Mouse (Mus musculus) gastrocnemius, postnatal 36 days (tissue): ENCODE measurements around the gene Proser2. TPM values are rescaled to one million over a fixed set of nuclear protein-coding genes. Genes with fewer than 3 reads are reported as not detected.

Experiments used
- DNase-seq, 2 experiments: peaks; one replicate each; pipeline ENCODE4 v3.0.0; 2022
- intact Hi-C: fragments of 180-260 bp; cut with DNase I; formaldehyde crosslinking; loops from one replicate; pipeline ENCODE4 v1.15.1; 2025
- long read RNA-seq, 2 experiments: library from polyadenylated mRNA; stranded (forward); transcript quantifications; one replicate each; pipeline ENCODE4 v2.0.0; 2021
- total RNA-seq, 2 experiments: library from RNA; stranded (reverse); gene quantifications; 2 replicates each; pipeline ENCODE4 v1.2.3; 2021

Proser2 gene
- total RNA-seq: 1 to 10 TPM in 1 of 2 experiments, under 1 TPM in 1; 0.94 to 1.3 TPM
- long read RNA-seq, experiment 1, partial matches to known transcripts: 0 of 3 reads
- long read RNA-seq, experiment 1, other reads (novel, unspliced or antisense): 2 of 3 reads
- long read RNA-seq, experiment 2, partial matches to known transcripts: 2 of 4 reads
- long read RNA-seq, experiment 2, other reads (novel, unspliced or antisense): 2 of 4 reads

- DNase-seq: peak; percentile 64 to 65
- intact Hi-C loops: no loop called here
Measured at GRCm38 (mm10) chr2:6129555-6130355, at the start of gene Proser2. Gene Proser2, minus strand, starts transcription at chr2:6130211.

DNA sequence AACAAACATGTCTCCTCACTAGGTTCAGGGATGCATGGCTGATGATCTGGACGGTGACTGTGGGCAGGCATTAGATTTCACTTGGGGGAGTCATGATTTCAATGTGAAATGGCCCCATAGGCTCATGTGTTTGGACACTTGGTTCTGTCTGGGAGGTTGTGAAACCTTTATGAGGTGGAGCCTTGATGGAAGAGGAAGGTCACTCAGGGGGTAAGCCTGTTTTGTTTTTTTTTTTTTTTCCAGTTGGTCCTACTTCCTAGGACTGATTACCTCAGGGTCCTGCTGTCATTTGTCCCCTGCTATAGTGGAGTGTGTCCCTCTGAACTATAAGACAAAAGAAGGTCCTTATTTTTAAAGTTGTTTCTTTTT, 49.7 kb upstream of the Proser2 start:
- intact Hi-C loops: no loop called here
- DNase-seq: no peak

DNA sequence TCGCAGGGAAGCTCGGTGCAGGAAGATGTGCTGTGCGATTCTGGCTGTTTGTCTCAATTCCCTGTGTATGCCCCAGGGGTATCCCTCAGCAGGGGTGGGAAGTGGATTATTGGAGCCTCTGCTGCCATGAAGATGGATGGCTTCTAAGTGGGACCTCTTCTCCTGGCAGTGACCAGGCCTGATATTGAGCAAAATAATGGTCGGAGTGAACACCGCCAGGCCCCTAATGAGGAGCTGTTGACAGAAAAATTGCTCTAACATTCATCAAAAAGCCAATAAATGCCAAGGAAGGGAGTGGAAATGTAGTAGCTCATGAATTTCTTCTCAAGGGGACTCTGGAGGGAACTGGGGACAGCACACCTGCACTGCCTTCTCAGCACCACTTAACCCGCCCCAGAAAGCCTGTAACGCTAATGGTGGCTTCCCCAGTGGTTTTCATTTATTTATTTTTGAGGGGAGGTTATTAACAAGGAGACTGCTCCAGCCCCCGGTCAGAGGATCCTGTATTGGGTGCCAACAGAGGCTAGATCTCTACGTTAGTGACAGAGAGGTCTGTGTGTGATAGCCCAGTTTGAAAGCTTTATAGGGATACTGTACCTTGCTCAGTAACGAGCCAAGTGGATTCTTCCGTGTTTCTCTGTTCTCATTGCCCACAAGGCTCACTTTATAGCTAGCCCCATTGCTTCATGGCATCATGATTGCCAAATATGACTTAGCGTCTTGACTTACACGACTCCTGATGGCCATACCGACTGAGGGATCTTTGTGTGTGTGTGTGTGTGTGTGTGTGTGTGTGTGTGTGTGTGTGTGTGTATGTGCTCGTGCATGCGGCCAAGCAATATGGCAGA, 49.1 kb upstream of the Proser2 start:
- intact Hi-C loops: no loop called here
- DNase-seq: no peak

DNA sequence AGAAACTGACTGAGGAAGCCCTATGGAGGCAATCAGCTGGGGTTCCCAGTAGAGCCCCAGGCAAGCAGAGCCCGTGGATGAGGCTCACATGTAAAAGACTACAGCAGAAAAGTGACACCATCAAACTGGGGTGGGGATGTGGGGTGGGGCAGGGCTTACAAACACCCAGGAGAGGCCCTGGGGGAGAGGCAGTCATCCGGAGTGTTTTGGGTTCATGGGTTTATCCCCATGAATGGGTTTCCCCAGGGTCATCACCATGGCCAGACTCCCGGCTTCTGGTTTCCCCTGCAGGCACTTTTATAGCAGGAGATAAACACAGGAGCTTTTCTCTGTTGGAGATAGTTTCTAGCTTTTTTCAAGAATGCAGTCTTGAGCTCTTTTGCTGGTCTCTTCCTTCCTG, 43.0 kb upstream of the Proser2 start:
- no peak for DNase-seq
- intact Hi-C loops: no loop called here

DNA sequence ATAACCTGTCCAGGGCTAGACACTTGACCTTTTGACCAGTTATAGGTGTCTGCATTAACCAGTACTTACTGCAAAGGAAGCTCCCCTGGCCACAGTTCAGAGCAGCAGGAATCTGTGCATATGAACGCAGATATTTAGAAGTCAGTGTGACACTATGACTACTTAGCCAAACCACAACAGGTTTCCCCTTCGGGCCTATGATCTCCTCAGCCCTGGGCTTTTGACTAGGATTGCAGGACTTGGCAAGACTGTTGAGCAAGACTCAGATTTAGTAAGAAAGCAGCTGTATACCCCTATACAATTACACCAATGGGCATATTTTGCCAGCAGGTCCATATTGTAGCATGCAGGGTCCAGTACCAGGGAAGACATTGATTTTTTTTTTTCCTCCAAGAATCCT, 38.5 kb upstream of the Proser2 start:
- intact Hi-C loops: loop anchor here (1.0 kb wide), 1 partner anchor 174 kb away; no protein-coding TSS in a partner anchor

GRCm38 (mm10) chr2:6167843-6168558, 38.0 kb upstream of the Proser2 start:
- intact Hi-C loops: loop anchor here (1.0 kb wide), 1 partner anchor 174 kb away; no protein-coding TSS in a partner anchor
- DNase-seq: peak in 1 of 2 experiments; percentile 63

More for the DNA sequence above, 38.5 kb upstream of the Proser2 start:
- no peak for DNase-seq

DNA sequence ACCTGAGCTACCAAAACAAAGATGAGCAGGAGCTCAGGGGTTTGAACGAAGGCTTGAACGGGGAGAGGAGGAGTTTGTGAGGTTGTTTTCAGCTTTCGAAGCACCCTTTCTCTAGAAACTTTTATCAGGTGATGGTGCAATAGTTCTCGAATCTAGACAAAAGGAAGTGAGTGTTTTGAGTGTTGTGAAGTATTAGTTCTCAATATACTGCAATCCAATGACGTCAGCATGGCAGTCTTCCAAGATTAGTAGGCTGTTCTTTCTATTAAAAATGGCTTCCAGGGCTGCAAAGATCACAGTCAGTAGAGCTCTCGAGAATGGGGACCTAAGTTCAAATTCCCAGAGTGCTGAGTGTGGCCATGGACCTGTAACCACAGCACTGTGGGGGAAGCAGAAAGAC, 35.8 kb upstream of the Proser2 start:
- intact Hi-C loops: no loop called here
- DNase-seq: no peak

DNA sequence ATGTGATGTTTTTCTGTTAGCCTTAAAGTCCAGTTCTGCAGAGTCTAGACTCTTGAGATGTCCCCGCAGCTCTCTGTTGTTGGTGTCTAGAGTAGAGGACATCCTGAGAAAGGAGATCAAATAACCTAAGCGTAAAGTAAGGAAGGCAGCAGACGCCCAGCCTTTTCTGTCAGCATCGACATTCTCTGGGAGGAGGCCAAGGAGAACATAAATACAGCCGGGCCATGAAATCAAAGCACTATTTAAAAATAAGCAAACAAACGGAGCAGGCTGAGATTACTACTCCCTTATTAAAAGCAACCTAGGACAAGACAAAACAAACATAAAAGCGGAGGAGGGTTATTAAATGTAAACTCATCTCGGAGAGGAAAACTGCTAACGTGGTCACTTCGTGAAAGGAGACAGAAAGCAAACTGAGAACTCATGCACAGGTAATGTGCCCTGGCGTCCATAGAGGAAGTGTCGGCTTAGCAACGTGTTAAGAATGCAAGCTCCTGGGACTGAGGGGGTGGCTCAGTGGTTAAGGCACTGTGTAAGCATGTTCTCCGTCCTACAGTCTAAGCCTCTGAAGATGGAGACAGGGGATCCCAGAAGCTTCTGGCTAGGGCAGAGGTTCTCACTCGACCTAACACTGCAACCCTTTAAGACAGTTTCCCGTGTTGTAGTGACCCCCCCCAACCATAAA, 34.7 kb upstream of the Proser2 start:
- DNase-seq: no peak
- intact Hi-C loops: no loop called here

DNA sequence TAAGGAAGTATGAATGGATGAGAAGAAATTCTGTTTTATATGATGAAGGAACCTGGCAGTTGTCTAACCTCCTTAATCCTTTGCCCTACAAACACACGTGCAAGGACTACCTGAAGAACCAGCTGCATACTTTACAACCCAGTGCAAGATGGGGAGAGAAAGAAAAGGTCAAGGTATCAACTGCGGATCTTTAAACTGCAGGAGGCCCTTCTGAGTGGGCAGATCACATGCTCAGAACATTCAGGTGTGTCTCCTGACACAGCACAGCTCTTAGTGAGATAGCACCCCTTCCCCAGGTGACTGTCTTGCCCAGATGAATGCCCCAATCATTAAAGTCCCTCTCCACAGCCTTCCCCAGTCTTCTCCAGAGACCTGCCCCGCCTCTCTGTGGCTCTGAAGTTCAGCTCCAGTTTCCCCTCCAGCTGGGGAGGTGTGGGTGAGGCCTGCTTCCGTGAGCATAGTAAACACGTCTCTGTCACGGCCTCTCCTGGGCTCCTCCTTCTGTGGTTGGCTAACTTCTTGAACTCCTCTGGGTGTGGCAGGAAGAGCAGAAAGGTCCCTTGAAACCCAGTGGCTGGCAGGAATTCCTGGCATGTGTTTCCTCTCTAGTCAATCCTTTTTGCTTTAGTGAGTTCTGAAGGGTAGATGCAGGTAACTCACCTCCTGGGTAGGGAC, 32.5 kb upstream of the Proser2 start:
- DNase-seq: no peak

DNA sequence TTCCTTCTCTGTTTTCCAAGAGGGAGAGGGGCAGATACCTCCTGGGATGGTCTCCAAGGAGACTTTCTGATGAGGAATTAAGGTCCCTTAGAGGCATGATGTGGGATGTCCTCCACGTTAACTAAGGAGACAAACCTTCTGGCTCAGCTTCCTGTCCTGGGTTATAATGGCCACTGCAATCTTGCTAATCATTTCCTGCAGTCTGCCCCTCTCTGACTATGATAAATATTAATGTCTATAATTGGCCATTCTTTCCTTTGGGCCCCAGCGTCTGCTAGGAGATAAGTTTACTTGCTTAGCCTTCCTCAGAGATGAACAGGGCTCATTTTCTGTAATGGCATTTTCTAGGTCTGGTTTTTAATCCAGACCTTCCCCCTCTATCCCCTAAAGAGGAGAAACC, 29.7 kb upstream of the Proser2 start:
- DNase-seq: no peak
- intact Hi-C loops: no loop called here

More for the DNA sequence above, 32.5 kb upstream of the Proser2 start:
- intact Hi-C loops: no loop called here

- DNase-seq: no peak
- intact Hi-C loops: no loop called here
Measured at GRCm38 (mm10) chr2:6159219-6159618, 29.2 kb upstream of the Proser2 start.

GRCm38 (mm10) chr2:6157635-6158034, 27.6 kb upstream of the Proser2 start:
- DNase-seq: no peak
- intact Hi-C loops: no loop called here

DNA sequence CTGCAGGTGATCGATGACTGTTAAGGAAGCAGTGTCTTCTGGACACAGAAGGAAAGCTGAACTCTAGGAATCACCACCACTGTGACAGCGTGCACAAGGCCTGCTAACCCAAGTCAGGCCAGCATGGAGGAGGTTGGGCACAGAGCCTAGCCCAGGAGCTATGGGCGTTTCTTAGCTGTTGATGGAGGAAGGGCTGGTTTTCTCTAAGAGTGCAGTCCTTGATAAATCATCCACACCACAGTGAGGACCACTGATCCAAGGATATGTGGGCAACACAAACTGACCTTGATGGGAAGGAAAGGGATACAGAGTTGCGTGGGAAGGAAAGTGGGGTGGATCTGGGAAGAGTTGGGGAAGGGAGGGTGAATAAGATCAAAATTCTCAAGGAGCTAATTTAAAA, 27.2 kb upstream of the Proser2 start:
- intact Hi-C loops: no loop called here

DNA sequence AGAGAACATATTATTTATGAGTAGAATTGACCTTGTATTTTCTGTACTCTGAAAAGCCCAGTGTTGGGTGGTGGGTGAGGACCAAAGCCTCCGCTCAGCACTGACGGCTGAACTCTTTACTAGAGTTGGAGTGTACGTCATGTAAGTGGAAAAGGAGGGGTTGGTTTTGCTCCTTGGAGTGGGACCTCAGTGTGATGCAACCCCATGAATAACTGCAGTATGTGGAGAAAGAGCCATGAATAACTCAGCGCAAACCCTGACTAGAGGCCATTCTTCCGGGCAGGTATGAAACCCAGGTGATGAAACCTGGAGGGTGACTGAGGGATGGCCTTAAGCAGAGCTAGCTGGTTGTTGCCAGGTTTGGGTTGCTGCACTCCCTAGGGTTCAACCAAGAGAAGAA, 19.8 kb upstream of the Proser2 start:
- intact Hi-C loops: no loop called here
- DNase-seq: no peak

More for the DNA sequence above, 27.2 kb upstream of the Proser2 start:
- DNase-seq: no peak

- no peak for DNase-seq
- intact Hi-C loops: no loop called here
Measured at GRCm38 (mm10) chr2:6146901-6147300, 16.9 kb upstream of the Proser2 start.

DNA sequence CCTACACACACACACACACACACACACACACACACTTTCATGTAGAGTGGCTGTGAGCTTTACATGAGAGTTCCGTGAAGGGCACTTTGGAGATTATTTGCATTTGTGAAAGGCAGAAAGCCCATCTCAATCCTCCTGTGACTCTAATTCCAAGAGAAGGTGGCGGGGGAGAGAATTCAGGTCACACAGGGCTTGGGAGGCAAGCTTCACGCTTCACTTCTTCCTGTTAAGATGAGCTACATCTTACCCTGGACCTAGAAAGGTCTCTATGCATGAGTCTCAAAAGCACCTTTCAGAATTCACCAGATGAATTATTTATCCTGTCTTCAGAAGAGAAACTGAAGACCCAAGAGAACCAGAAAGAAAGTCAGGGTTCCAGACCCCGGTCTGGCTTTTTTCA, 16.2 kb upstream of the Proser2 start:
- no peak for DNase-seq
- intact Hi-C loops: no loop called here

GRCm38 (mm10) chr2:6145611-6146010, 15.6 kb upstream of the Proser2 start:
- no peak for DNase-seq
- intact Hi-C loops: no loop called here

DNA sequence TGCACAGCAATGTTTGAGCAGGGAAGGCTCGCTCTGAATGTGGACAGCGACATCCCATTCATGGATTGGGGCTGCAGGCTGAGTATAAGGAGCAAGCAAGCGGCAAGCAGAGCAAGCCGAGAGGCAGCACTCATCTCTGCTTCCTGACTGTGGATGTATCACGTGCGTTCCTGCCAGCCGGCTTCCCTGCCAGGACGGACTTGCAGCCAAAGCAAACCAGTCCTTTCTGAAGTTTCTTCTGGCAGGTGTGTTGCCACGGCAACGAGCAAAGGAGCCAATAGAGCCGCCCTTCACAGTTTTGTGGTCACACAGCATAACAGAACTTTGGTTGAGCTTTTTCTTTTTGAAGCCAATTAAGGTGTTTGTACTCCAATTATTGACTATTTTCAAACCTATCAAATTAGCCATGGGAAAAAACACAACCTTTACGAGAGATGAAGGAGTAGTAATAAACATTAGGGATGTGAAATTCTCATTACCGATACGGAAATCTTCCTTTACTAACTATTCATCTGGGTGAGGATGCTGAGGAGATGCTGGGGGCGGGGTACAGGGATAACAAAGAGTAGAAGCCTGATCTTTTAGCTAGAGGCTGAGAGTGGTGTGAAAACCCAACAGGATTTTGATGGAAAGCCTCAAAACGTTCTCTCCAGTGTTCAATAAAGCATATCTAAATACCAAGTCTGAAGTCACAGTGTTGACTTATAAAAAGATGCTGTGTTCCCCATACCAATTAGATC, 13.1 kb upstream of the Proser2 start:
- no peak for DNase-seq
- intact Hi-C loops: no loop called here
